8 mouse cellular contexts compared by ENCODE assay signal in genomic region chr2:61811507-61812421, GRCm38 (mm10). TPM values are rescaled to one million over a fixed set of nuclear protein-coding genes. Genes with fewer than 3 reads are reported as not detected.
DNase-seq lines count a peak whose midpoint lies in the region; ATAC-seq and TF ChIP-seq lines count a peak whose summit lies in the region.

No protein-coding gene starts in this region.

- H3K27me3 ChIP-seq in embryonic facial prominence, embryonic 14.5 days (replicated peaks; ENCODE audit: control insufficient read depth, insufficient read depth, low read length): peaks cover 87% of the 10 kb centered on the region
- peaks cover 79% of the 10 kb centered on the region for H3K27me3 ChIP-seq in hindbrain, embryonic 12.5 days
- H3K27me3 ChIP-seq in liver, embryonic 11.5 days (replicated peaks; ENCODE audit: control insufficient read depth, insufficient read depth, low read length): peaks cover 95% of the 10 kb centered on the region
- peaks cover 66% of the 10 kb centered on the region for H3K27me3 ChIP-seq in neural tube, embryonic 15.5 days (replicated peaks)

- 1% methylated on average over 26 of the region's 121 CpGs for WGBS in embryonic facial prominence, embryonic 14.5 days
- WGBS in hindbrain, embryonic 12.5 days: under 1% methylated on average over 116 of the region's 121 CpGs
- 1% methylated on average over 121 of the region's 121 CpGs for WGBS in liver, embryonic 11.5 days
- WGBS in neural tube, embryonic 15.5 days: under 1% methylated on average over 120 of the region's 121 CpGs

- H3K9me3 ChIP-seq in embryonic facial prominence, embryonic 14.5 days (ENCODE audit: control insufficient read depth, low read length): no peaks in the 10 kb centered on the region
- H3K9me3 ChIP-seq in hindbrain, embryonic 12.5 days (replicated peaks): no peaks in the 10 kb centered on the region
- H3K9me3 ChIP-seq in liver, embryonic 11.5 days (ENCODE audit: control insufficient read depth, low read length): no peaks in the 10 kb centered on the region
- H3K9me3 ChIP-seq in neural tube, embryonic 15.5 days (replicated peaks): no peaks in the 10 kb centered on the region

- no peaks in the 10 kb centered on the region for H3K36me3 ChIP-seq in embryonic facial prominence, embryonic 14.5 days (ENCODE audit: control insufficient read depth, insufficient read depth, low read length)
- no peaks in the 10 kb centered on the region for H3K36me3 ChIP-seq in hindbrain, embryonic 12.5 days
- H3K36me3 ChIP-seq in liver, embryonic 11.5 days (ENCODE audit: control insufficient read depth, insufficient read depth, low read length): no peaks in the 10 kb centered on the region
- no peaks in the 10 kb centered on the region for H3K36me3 ChIP-seq in neural tube, embryonic 15.5 days

- TF ChIP-seq CTCF in left cerebral cortex, adult 2 months (IDR thresholded peaks at IDR 0.05): no peak; the same call in 1 of the 2 replicates

- H3K4me3 ChIP-seq in left cerebral cortex, adult 2 months: peak overlapping the region; percentile 50
- H3K4me3 ChIP-seq in embryonic facial prominence, embryonic 14.5 days (ENCODE audit: low read depth, low read length): peak overlapping the region; percentile 46
- H3K4me3 ChIP-seq in hindbrain, embryonic 12.5 days: peak overlapping the region; percentile 50
- H3K4me3 ChIP-seq in liver, embryonic 11.5 days (ENCODE audit: low read depth, low read length): peak overlapping the region; percentile 53
- peak overlapping the region; percentile 46 for H3K4me3 ChIP-seq in neural tube, embryonic 15.5 days (replicated peaks)

- ATAC-seq in activated CD4-positive, CD25-positive, alpha-beta regulatory T cell, adult 4 months: peak; percentile 33
- ATAC-seq in embryonic facial prominence, embryonic 14.5 days (ENCODE audit: low read depth): peak; percentile 84
- ATAC-seq in hindbrain, embryonic 12.5 days (ENCODE audit: low FRiP score): peak; percentile 72
- ATAC-seq in liver, embryonic 11.5 days (replicated peaks; ENCODE audit: low FRiP score): peak; percentile 53
- peak; percentile 44 for ATAC-seq in neural tube, embryonic 15.5 days (ENCODE audit: low FRiP score)
- no peak for ATAC-seq in megakaryocyte-erythroid progenitor cell, adult 5-6 weeks (replicated peaks; ENCODE audit: low FRiP score, low TSS enrichment, poor library complexity, severe bottlenecking)

- peak overlapping the region; percentile 87 for H3K27ac ChIP-seq in left cerebral cortex, adult 2 months
- no peak overlapping the region for H3K27ac ChIP-seq in embryonic facial prominence, embryonic 14.5 days (replicated peaks; ENCODE audit: low read depth, low read length)
- no peak overlapping the region for H3K27ac ChIP-seq in hindbrain, embryonic 12.5 days
- H3K27ac ChIP-seq in liver, embryonic 11.5 days (ENCODE audit: low read depth, low read length): no peak overlapping the region
- H3K27ac ChIP-seq in neural tube, embryonic 15.5 days (replicated peaks): no peak overlapping the region

- peaks cover 6% of the 10 kb centered on the region; the same call in 1 of the 2 replicates for H3K4me1 ChIP-seq in embryonic facial prominence, embryonic 14.5 days (ENCODE audit: control insufficient read depth, insufficient read depth, low read length)
- peaks cover 18% of the 10 kb centered on the region for H3K4me1 ChIP-seq in hindbrain, embryonic 12.5 days
- H3K4me1 ChIP-seq in liver, embryonic 11.5 days (replicated peaks; ENCODE audit: control insufficient read depth, insufficient read depth, low read length): peaks cover 10% of the 10 kb centered on the region
- peaks cover 28% of the 10 kb centered on the region for H3K4me1 ChIP-seq in neural tube, embryonic 15.5 days

- H3K4me2 ChIP-seq in embryonic facial prominence, embryonic 14.5 days (ENCODE audit: low read depth, low read length): peak overlapping the region; percentile 76
- H3K4me2 ChIP-seq in hindbrain, embryonic 12.5 days (replicated peaks): peak overlapping the region; percentile 92
- H3K4me2 ChIP-seq in liver, embryonic 11.5 days: peak overlapping the region; percentile 75
- peak overlapping the region; percentile 95 for H3K4me2 ChIP-seq in neural tube, embryonic 15.5 days

- intact Hi-C loops in left cerebral cortex, adult 2 months (cut with DNase I): loop anchor here (5.0 kb wide), 2 partner anchors 646 to 701 kb away; no protein-coding TSS in a partner anchor

- H3K9ac ChIP-seq in embryonic facial prominence, embryonic 14.5 days (ENCODE audit: low read depth, low read length): peak overlapping the region; percentile 63
- H3K9ac ChIP-seq in hindbrain, embryonic 12.5 days: peak overlapping the region; percentile 66
- H3K9ac ChIP-seq in liver, embryonic 11.5 days (ENCODE audit: low read depth, low read length): peak overlapping the region; percentile 43; the same call in 1 of the 2 replicates
- H3K9ac ChIP-seq in neural tube, embryonic 15.5 days (replicated peaks): peak overlapping the region; percentile 41

- peak; percentile 24 to 49 for DNase-seq in left cerebral cortex, adult 2 months (ENCODE audit: extremely low spot score in 1 of 2, low spot score in 2 of 2)
- no peak for DNase-seq in left cerebral cortex, adult 11 months (ENCODE audit: low spot score)
- DNase-seq in embryonic facial prominence, embryonic 14.5 days (ENCODE audit: low spot score): peak; percentile 56
- DNase-seq in liver, embryonic 11.5 days (ENCODE audit: low spot score): peak; percentile 64

RNA-seq across cellular contexts. Expression of gene Tbr1, which starts 9.0 kb away (rescaled TPM):
- 100 to 1,000 TPM; 116 to 131 TPM for total RNA-seq in left cerebral cortex, adult 2 months (2021)
- not detected for polyA plus RNA-seq in activated CD4-positive, CD25-positive, alpha-beta regulatory T cell, adult 4 months (2017; shearing (Covaris generic))
- 0.24 and 0.38 TPM in 2 replicates for polyA plus RNA-seq in embryonic facial prominence, embryonic 14.5 days (2014; fragmentation: Nextera tagmentation; extraction: Ambion mirVana)
- 0.14 and 0.54 TPM in 2 replicates for polyA plus RNA-seq in hindbrain, embryonic 12.5 days (2016; fragmentation: Nextera tagmentation; extraction: Ambion mirVana)
- polyA plus RNA-seq in liver, embryonic 11.5 days (2014; fragmentation: Nextera tagmentation; extraction: Ambion mirVana): 0.17 and 0.26 TPM in 2 replicates
- 0.06 and 0.13 TPM in 2 replicates for polyA plus RNA-seq in neural tube, embryonic 15.5 days (2015; fragmentation: Nextera tagmentation; extraction: Ambion mirVana)
- 0.55 TPM in 1 of 2 replicates, not detected in the other for total RNA-seq in megakaryocyte-erythroid progenitor cell, adult 5-6 weeks (2014; fragmentation: Nextera tagmentation)
- 0.19 and 1.1 TPM in 2 replicates for total RNA-seq in megakaryocyte-erythroid progenitor cell, adult 5-6 weeks (2017)
